Mouse (Mus musculus): ENCODE measurements around the gene Msi2. TPM values are rescaled to one million over a fixed set of nuclear protein-coding genes. Genes with fewer than 3 reads are reported as not detected.

The Msi2 gene
- polyA plus RNA-seq, 1 experiment, result 69.3 TPM

DNA sequence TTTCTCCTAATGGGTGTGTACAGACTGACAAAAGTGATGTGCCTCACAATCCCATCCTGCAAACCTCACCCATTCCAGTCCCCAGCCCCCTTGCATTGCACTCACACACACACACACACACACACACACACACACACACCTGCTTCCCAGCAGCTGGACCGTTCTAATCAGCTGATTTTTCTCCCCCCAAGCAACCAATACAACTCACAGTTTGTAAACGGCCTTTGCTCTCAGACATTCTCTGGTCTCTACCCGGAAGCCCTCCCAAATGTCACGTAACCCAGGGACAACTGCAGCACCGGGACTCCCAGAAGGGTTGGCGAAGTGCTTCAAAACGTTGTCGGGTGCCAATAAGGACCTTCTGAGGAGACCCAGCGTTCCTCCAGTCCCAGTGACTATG lies 57.9 kb downstream of the Msi2 start:
- no peaks in the 10 kb centered on the region for H3K27me3 ChIP-seq (ENCODE audit: control insufficient read depth, insufficient read depth, low read length)
- no peaks in the 10 kb centered on the region for H3K36me3 ChIP-seq (ENCODE audit: control insufficient read depth, insufficient read depth, low read length)
- no peak overlapping the region for H3K4me3 ChIP-seq (ENCODE audit: control insufficient read depth, low read depth, low read length)
- no peaks in the 10 kb centered on the region; the same call in 1 of the 2 replicates for H3K4me1 ChIP-seq (ENCODE audit: control insufficient read depth, insufficient read depth, low read length)
- TF ChIP-seq CTCF (IDR thresholded peaks at IDR 0.05; ENCODE audit: control insufficient read depth, insufficient read depth, insufficient replicate concordance, low read depth, low read length) (no peak), POLR2A (IDR thresholded peaks at IDR 0.05; ENCODE audit: control insufficient read depth, low read depth, low read length) (no peak)
- H3K27ac ChIP-seq (ENCODE audit: control insufficient read depth, insufficient read depth, low read depth, low read length), result no peak overlapping the region

GRCm38 (mm10) chr11:88658926-88659325 lies 59.4 kb downstream of the Msi2 start:
- Histone ChIP-seq H3K36me3 (ENCODE audit: control insufficient read depth, insufficient read depth, low read length) (no peaks in the 10 kb centered on the region), H3K4me1 (ENCODE audit: control insufficient read depth, insufficient read depth, low read length) (no peaks in the 10 kb centered on the region; the same call in 1 of the 2 replicates), H3K27me3 (ENCODE audit: control insufficient read depth, insufficient read depth, low read length) (no peaks in the 10 kb centered on the region), H3K27ac (ENCODE audit: control insufficient read depth, insufficient read depth, low read depth, low read length) (no peak overlapping the region), H3K4me3 (ENCODE audit: control insufficient read depth, low read depth, low read length) (no peak overlapping the region)
- no peak for TF ChIP-seq CTCF (IDR thresholded peaks at IDR 0.05; ENCODE audit: control insufficient read depth, insufficient read depth, insufficient replicate concordance, low read depth, low read length)
- TF ChIP-seq POLR2A (IDR thresholded peaks at IDR 0.05; ENCODE audit: control insufficient read depth, low read depth, low read length), result no peak

DNA sequence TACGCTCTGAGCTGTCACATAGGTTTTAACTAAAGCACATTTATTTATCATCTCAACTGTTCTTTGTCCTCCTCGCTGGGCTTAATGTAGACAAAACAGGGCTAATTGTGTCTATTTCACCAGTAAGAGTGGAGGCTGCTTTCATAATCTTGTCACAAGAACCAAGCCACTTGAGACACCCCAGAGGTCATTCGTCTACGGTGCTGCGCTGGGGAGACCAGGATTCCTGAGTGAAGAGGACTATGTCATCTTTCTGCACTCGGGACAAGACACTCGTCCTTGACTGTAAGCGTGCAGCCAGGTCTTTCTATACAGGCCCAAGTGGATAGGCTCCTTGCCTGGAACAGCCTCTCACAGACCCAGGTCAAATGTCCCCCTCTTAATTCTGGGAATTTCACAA lies 62.5 kb downstream of the Msi2 start:
- TF ChIP-seq POLR2A (IDR thresholded peaks at IDR 0.05; ENCODE audit: control insufficient read depth, low read depth, low read length) (no peak), CTCF (IDR thresholded peaks at IDR 0.05; ENCODE audit: control insufficient read depth, insufficient read depth, insufficient replicate concordance, low read depth, low read length) (no peak)
- Histone ChIP-seq H3K36me3 (ENCODE audit: control insufficient read depth, insufficient read depth, low read length) (no peaks in the 10 kb centered on the region), H3K27me3 (ENCODE audit: control insufficient read depth, insufficient read depth, low read length) (no peaks in the 10 kb centered on the region), H3K4me3 (ENCODE audit: control insufficient read depth, low read depth, low read length) (no peak overlapping the region), H3K27ac (ENCODE audit: control insufficient read depth, insufficient read depth, low read depth, low read length) (no peak overlapping the region), H3K4me1 (ENCODE audit: control insufficient read depth, insufficient read depth, low read length) (no peaks in the 10 kb centered on the region)

DNA sequence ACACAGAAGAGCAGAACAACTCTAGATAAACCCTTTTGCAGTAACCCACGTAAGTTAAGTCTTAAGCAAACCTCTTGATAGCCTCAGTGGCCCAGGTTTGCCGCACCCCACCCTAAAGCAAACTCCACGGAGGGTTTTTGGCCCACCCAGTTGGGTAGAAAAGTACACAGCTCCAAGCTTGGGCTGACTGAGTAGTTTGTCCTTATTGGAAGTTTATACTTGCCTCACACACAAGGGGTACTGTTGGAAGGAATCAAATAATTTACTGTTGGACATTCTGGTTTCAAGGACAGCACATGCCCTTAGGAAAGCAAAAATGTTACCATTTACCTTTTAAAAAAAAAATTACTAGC lies 63.1 kb downstream of the Msi2 start:
- TF ChIP-seq POLR2A (IDR thresholded peaks at IDR 0.05; ENCODE audit: control insufficient read depth, low read depth, low read length) (no peak), CTCF (IDR thresholded peaks at IDR 0.05; ENCODE audit: control insufficient read depth, insufficient read depth, insufficient replicate concordance, low read depth, low read length) (no peak)
- no peaks in the 10 kb centered on the region for H3K27me3 ChIP-seq (ENCODE audit: control insufficient read depth, insufficient read depth, low read length)
- no peaks in the 10 kb centered on the region for H3K36me3 ChIP-seq (ENCODE audit: control insufficient read depth, insufficient read depth, low read length)
- no peak overlapping the region for H3K4me3 ChIP-seq (ENCODE audit: control insufficient read depth, low read depth, low read length)
- peak overlapping the region; percentile 25 for H3K27ac ChIP-seq (ENCODE audit: control insufficient read depth, insufficient read depth, low read depth, low read length)
- H3K4me1 ChIP-seq (ENCODE audit: control insufficient read depth, insufficient read depth, low read length), result no peaks in the 10 kb centered on the region

DNA sequence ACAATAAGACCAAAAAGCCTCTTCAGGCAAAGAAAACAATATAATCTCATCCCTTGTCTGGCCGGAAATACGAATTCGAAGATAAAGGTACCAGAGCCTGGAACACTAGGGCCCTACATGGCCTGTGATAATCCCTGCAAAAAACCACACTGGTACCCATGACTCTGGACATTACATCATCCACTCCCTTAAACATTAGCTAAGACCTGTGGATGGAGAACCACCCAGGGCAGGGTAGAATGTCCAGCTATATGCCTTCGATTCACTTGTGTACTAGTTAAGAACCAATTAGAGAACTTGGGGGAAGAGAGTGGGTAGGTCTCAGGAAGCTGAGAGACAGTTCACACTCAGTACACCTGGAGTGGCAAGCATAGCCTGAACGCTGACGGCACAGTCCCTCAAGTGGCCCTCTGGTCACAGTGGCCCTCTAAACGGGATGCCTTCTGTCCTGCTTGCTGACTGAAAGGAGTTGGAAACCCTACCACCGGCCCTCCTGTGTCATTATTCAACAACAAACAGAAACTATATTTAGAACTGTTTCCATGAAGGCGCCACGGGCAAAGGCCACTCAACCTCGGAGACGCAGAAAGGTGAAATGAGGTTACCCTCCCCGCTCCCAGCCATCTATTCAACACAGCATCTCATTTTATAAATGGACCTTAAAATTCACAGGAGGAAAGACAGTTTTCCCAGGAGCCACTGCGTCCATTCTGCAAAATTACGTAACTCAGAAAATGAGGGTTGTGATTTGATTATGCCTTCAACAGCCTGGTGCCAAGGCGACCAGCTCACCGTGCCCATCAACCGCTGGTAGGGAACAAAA lies 63.7 kb downstream of the Msi2 start:
- H3K4me3 ChIP-seq (ENCODE audit: control insufficient read depth, low read depth, low read length), result no peak overlapping the region
- no peaks in the 10 kb centered on the region for H3K27me3 ChIP-seq (ENCODE audit: control insufficient read depth, insufficient read depth, low read length)
- TF ChIP-seq POLR2A (IDR thresholded peaks at IDR 0.05; ENCODE audit: control insufficient read depth, low read depth, low read length) (no peak), CTCF (IDR thresholded peaks at IDR 0.05; ENCODE audit: control insufficient read depth, insufficient read depth, insufficient replicate concordance, low read depth, low read length) (no peak)
- no peaks in the 10 kb centered on the region for H3K36me3 ChIP-seq (ENCODE audit: control insufficient read depth, insufficient read depth, low read length)
- peak overlapping the region; percentile 25 for H3K27ac ChIP-seq (ENCODE audit: control insufficient read depth, insufficient read depth, low read depth, low read length)
- H3K4me1 ChIP-seq (ENCODE audit: control insufficient read depth, insufficient read depth, low read length), result no peaks in the 10 kb centered on the region

DNA sequence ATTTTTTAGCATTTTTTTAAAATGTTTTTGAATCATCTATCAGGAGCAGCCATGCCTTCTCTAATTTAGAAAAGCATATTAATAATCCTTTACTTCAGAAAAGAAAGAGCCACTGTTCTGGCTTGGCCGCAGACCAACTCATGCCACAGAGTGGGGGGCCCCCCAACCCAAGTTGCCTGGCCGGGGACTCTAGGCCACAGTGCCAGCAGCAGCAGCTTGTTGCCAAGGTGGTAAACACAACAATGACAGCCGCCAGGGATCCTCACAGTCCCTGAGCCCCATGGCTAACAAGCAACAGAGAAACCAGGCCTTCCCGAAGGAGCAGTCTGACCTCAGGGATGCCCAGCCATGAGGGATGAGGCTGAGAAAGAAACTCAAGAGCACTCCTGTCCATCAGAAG lies 68.0 kb downstream of the Msi2 start:
- TF ChIP-seq POLR2A (IDR thresholded peaks at IDR 0.05; ENCODE audit: control insufficient read depth, low read depth, low read length) (no peak), CTCF (IDR thresholded peaks at IDR 0.05; ENCODE audit: control insufficient read depth, insufficient read depth, insufficient replicate concordance, low read depth, low read length) (no peak)
- no peak overlapping the region for H3K27ac ChIP-seq (ENCODE audit: control insufficient read depth, insufficient read depth, low read depth, low read length)
- H3K27me3 ChIP-seq (ENCODE audit: control insufficient read depth, insufficient read depth, low read length), result no peaks in the 10 kb centered on the region
- no peaks in the 10 kb centered on the region for H3K4me1 ChIP-seq (ENCODE audit: control insufficient read depth, insufficient read depth, low read length)
- H3K4me3 ChIP-seq (ENCODE audit: control insufficient read depth, low read depth, low read length), result no peak overlapping the region
- no peaks in the 10 kb centered on the region for H3K36me3 ChIP-seq (ENCODE audit: control insufficient read depth, insufficient read depth, low read length)

- H3K36me3 ChIP-seq (ENCODE audit: control insufficient read depth, insufficient read depth, low read length), result no peaks in the 10 kb centered on the region
- TF ChIP-seq POLR2A (IDR thresholded peaks at IDR 0.05; ENCODE audit: control insufficient read depth, low read depth, low read length) (no peak), CTCF (IDR thresholded peaks at IDR 0.05; ENCODE audit: control insufficient read depth, insufficient read depth, insufficient replicate concordance, low read depth, low read length) (no peak)
- H3K4me1 ChIP-seq (ENCODE audit: control insufficient read depth, insufficient read depth, low read length), result no peaks in the 10 kb centered on the region
- no peaks in the 10 kb centered on the region for H3K27me3 ChIP-seq (ENCODE audit: control insufficient read depth, insufficient read depth, low read length)
- H3K4me3 ChIP-seq (ENCODE audit: control insufficient read depth, low read depth, low read length), result no peak overlapping the region
- H3K27ac ChIP-seq (ENCODE audit: control insufficient read depth, insufficient read depth, low read depth, low read length), result no peak overlapping the region
Observed at GRCm38 (mm10) chr11:88649009-88649408, 69.3 kb downstream of the Msi2 start.
